Mouse (Mus musculus) testis, adult 2 months (tissue): ENCODE data around the gene Cx3cr1.

Experiments used
- CTCF ChIP-seq: fragments of 200-500 bp; IDR thresholded peaks from 2 replicates; pipeline ENCODE4 v1.5.1; 2012; ENCODE audit warnings: low read depth, mild to moderate bottlenecking, inconsistent platforms, low read length, moderate library complexity; ENCODE audit not compliant: control insufficient read depth, insufficient read depth, insufficient replicate concordance
- POLR2A ChIP-seq: fragments of 200-500 bp; IDR thresholded peaks from 2 replicates; pipeline ENCODE4 v1.6.1; 2012; ENCODE audit warnings: low read depth, mild to moderate bottlenecking, inconsistent platforms, low read length, moderate library complexity; ENCODE audit not compliant: control insufficient read depth

GRCm38 (mm10) chr9:119998776-119999175, 70.9 kb downstream of the Cx3cr1 start:
- TF ChIP-seq CTCF (no peak), POLR2A (no peak)
